Mouse (Mus musculus): ENCODE data around the gene Mdh1b. TPM values are rescaled to one million over a fixed set of nuclear protein-coding genes. Genes with fewer than 3 reads are reported as not detected.

Gene Mdh1b
- polyA plus RNA-seq (2015; fragmentation: Nextera tagmentation; extraction: Ambion mirVana), result not detected in 2 replicates

GRCm38 (mm10) chr1:63730240-63730771 is at the start of gene Mdh1b, which contains the start of gene Fastkd2:
Gene Mdh1b, minus strand, starts transcription at chr1:63730318.
Gene Fastkd2, plus strand, starts transcription at chr1:63730614.
- under 1% methylated on average over 31 of the region's 31 CpGs for WGBS (ENCODE audit: insufficient replicate concordance)
- no peaks in the 10 kb centered on the region for H3K36me3 ChIP-seq
- peak within 1 kb of the TSS; percentile 73 for H3K4me2 ChIP-seq
- peak within 1 kb of the TSS; percentile 77 for H3K4me3 ChIP-seq (replicated peaks)
- peak; percentile 91 for ATAC-seq (ENCODE audit: low read depth)
- H3K4me1 ChIP-seq (replicated peaks), result peaks cover 22% of the 10 kb centered on the region
- peak within 1 kb of the TSS; percentile 70 for H3K9ac ChIP-seq
- peak; percentile 68 for DNase-seq
- H3K9me3 ChIP-seq (replicated peaks), result no peaks in the 10 kb centered on the region
- H3K27me3 ChIP-seq, result no peaks in the 10 kb centered on the region
- H3K27ac ChIP-seq, result no peak within 1 kb of the TSS

GRCm38 (mm10) chr1:63776902-63777630 is 46.9 kb upstream of the Mdh1b start:
- Histone ChIP-seq H3K4me2 (no peak overlapping the region), H3K9me3 (replicated peaks) (no peaks in the 10 kb centered on the region), H3K27ac (no peak overlapping the region), H3K9ac (no peak overlapping the region), H3K36me3 (no peaks in the 10 kb centered on the region), H3K27me3 (no peaks in the 10 kb centered on the region), H3K4me3 (replicated peaks) (no peak overlapping the region), H3K4me1 (replicated peaks) (no peaks in the 10 kb centered on the region)
- 35% methylated on average over 4 of the region's 4 CpGs for WGBS (ENCODE audit: insufficient replicate concordance)
- ATAC-seq (ENCODE audit: low read depth) (no peak), DNase-seq (no peak)

- H3K27me3 ChIP-seq, result no peaks in the 10 kb centered on the region
- WGBS (ENCODE audit: insufficient replicate concordance), result 21% methylated on average over 1 of the region's 1 CpGs
Measured at GRCm38 (mm10) chr1:63776396-63776795, 46.3 kb upstream of the Mdh1b start.

DNA sequence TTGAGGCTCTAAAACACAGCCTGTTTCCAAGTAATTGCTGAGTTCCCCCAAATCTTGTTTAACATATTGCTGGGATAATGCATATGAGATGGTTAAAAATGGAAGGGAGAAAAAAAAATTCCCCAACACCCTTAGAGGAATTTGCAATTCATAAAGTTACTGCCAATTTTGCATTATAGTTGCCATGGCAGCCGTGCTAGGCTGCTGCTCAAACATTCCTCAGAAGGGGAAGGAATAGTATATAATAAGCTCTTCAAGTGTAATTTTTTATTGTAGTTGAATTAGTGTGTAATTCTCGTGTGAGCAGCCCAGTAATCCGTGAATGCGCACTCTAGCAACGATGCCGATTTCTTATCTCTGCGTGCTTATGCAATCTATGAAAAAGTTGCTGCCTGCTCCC is 40.2 kb upstream of the Mdh1b start:
- H3K36me3 ChIP-seq, result no peaks in the 10 kb centered on the region
- WGBS (ENCODE audit: insufficient replicate concordance), result 78% methylated on average over 7 of the region's 7 CpGs
- no peak overlapping the region for H3K4me2 ChIP-seq
- no peak overlapping the region for H3K4me3 ChIP-seq (replicated peaks)
- no peak for ATAC-seq (ENCODE audit: low read depth)
- H3K9me3 ChIP-seq (replicated peaks), result no peaks in the 10 kb centered on the region
- no peaks in the 10 kb centered on the region for H3K27me3 ChIP-seq
- no peak for DNase-seq
- no peaks in the 10 kb centered on the region for H3K4me1 ChIP-seq (replicated peaks)
- H3K9ac ChIP-seq, result no peak overlapping the region
- H3K27ac ChIP-seq, result no peak overlapping the region

More at GRCm38 (mm10) chr1:63776396-63776795, 46.3 kb upstream of the Mdh1b start:
- no peak overlapping the region for H3K9ac ChIP-seq
- H3K27ac ChIP-seq, result no peak overlapping the region
- H3K4me2 ChIP-seq, result no peak overlapping the region
- H3K36me3 ChIP-seq, result no peaks in the 10 kb centered on the region
- H3K4me1 ChIP-seq (replicated peaks), result no peaks in the 10 kb centered on the region
- no peak overlapping the region for H3K4me3 ChIP-seq (replicated peaks)
- ATAC-seq (ENCODE audit: low read depth), result no peak
- no peaks in the 10 kb centered on the region for H3K9me3 ChIP-seq (replicated peaks)
- DNase-seq, result no peak

DNA sequence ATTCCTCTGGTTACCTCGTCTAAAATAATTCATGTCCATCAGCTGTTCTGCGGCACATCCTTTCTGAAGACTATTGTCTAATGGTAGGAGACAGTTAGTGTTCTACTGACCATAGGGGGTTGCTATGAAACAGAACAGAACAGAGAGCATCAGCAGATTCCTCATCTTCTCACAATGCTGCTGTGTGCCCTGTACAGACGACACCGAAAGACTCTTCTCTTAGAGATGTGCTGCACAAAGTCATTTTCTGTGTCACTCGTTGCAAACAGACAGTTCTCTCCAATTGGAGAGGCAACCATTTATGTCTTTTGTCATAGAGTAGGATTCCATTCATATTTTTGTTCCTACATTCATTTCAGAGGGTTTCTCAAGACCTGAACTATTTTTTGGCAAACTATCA is 39.0 kb upstream of the Mdh1b start, which contains the start of gene 4933402D24Rik:
Gene 4933402D24Rik, minus strand, starts transcription at position 101 of the 400 bp plus-strand sequence.
- Histone ChIP-seq H3K27me3 (no peaks in the 10 kb centered on the region), H3K9ac (no peak within 1 kb of the TSS), H3K9me3 (replicated peaks) (no peaks in the 10 kb centered on the region), H3K4me2 (no peak within 1 kb of the TSS), H3K4me3 (replicated peaks) (no peak within 1 kb of the TSS), H3K27ac (no peak within 1 kb of the TSS), H3K36me3 (no peaks in the 10 kb centered on the region), H3K4me1 (replicated peaks) (no peaks in the 10 kb centered on the region)
- no peak for DNase-seq
- ATAC-seq (ENCODE audit: low read depth), result no peak
- WGBS (ENCODE audit: insufficient replicate concordance), result 66% methylated on average over 5 of the region's 5 CpGs

DNA sequence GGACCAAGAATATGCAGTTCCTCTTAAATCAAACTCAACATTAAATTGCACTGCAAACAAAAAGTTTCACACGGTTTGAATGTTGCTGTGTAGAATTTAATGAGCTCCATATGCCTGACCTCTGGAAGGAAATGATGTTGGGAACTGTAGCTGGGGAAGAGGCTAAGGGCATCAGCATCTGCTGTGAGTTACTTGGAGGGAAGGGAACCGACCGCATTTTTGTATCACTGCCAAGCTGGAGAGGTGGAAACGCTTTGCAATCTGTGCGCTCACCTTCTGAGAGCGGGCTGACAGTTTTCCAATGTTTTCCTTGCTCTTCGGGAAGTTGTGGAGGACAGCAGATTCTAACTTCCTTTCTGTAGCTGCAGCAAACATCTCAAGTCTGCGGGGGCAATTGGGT is 38.0 kb upstream of the Mdh1b start:
- no peak overlapping the region for H3K9ac ChIP-seq
- no peak overlapping the region for H3K27ac ChIP-seq
- H3K4me1 ChIP-seq (replicated peaks), result no peaks in the 10 kb centered on the region
- WGBS (ENCODE audit: insufficient replicate concordance), result 61% methylated on average over 8 of the region's 8 CpGs
- no peaks in the 10 kb centered on the region for H3K9me3 ChIP-seq (replicated peaks)
- DNase-seq (no peak), ATAC-seq (ENCODE audit: low read depth) (no peak)
- no peaks in the 10 kb centered on the region for H3K27me3 ChIP-seq
- H3K36me3 ChIP-seq, result no peaks in the 10 kb centered on the region
- H3K4me3 ChIP-seq (replicated peaks), result no peak overlapping the region
- H3K4me2 ChIP-seq, result no peak overlapping the region

DNA sequence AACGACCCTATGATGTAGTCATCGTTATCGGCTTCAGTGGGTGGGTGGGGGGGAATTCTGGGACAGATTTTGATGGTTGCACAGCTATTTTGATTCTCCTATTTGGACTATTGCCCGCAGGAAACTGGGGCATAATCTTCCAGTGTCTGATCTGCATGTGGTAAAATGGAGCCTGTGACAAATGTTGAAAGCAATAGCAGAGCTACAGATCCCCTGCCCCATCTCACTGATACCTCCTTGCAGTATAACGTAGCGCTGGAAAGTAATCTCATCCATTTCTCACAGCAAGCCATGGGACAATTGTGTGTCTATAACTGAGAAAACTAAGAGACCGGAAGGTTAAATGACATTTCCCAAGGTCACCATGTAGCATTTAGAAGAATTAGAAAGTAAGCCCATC is 34.3 kb upstream of the Mdh1b start:
- H3K9ac ChIP-seq, result no peak overlapping the region
- ATAC-seq (ENCODE audit: low read depth) (no peak), DNase-seq (no peak)
- no peak overlapping the region for H3K27ac ChIP-seq
- 64% methylated on average over 7 of the region's 7 CpGs for WGBS (ENCODE audit: insufficient replicate concordance)
- no peaks in the 10 kb centered on the region for H3K4me1 ChIP-seq (replicated peaks)
- no peak overlapping the region for H3K4me2 ChIP-seq
- no peaks in the 10 kb centered on the region for H3K27me3 ChIP-seq
- H3K9me3 ChIP-seq (replicated peaks), result no peaks in the 10 kb centered on the region
- no peaks in the 10 kb centered on the region for H3K36me3 ChIP-seq
- no peak overlapping the region for H3K4me3 ChIP-seq (replicated peaks)

DNA sequence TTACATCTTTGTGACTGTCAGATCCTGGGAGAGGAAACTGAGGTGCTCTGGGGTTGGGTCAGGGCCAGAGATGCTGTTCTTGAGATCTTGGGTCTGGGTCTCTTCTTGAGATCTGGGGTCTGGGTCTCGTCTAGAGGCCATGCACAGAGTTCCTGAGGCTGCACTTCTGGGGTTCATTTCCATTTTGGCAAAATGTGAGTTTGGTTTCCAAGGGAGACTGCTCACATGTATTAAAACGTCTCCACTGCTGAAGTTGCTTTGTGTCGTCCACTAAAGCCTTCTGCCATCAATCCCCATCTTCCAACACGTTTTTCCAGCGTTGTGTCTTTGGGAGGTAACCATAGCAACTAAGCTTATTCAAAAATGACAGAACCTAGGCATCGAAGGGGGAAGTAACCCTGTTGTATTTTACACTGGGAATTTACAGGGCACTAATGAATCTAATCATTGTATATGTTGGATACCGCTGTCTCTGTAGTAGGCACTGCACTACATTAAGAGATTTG is 33.8 kb upstream of the Mdh1b start:
- 42% methylated on average over 7 of the region's 7 CpGs for WGBS (ENCODE audit: insufficient replicate concordance)
- H3K27me3 ChIP-seq, result no peaks in the 10 kb centered on the region
- H3K4me1 ChIP-seq (replicated peaks), result no peaks in the 10 kb centered on the region
- DNase-seq (no peak), ATAC-seq (ENCODE audit: low read depth) (no peak)
- H3K27ac ChIP-seq, result no peak overlapping the region
- H3K9ac ChIP-seq, result no peak overlapping the region
- no peak overlapping the region for H3K4me3 ChIP-seq (replicated peaks)
- H3K36me3 ChIP-seq, result no peaks in the 10 kb centered on the region
- H3K9me3 ChIP-seq (replicated peaks), result no peaks in the 10 kb centered on the region
- H3K4me2 ChIP-seq, result no peak overlapping the region

- no peak overlapping the region for H3K4me3 ChIP-seq (replicated peaks)
- H3K9me3 ChIP-seq (replicated peaks), result no peaks in the 10 kb centered on the region
- H3K27me3 ChIP-seq, result no peaks in the 10 kb centered on the region
- ATAC-seq (ENCODE audit: low read depth), result no peak
- no peak for DNase-seq
- 16% methylated on average over 3 of the region's 3 CpGs for WGBS (ENCODE audit: insufficient replicate concordance)
- no peak overlapping the region for H3K27ac ChIP-seq
- no peak overlapping the region for H3K9ac ChIP-seq
- no peaks in the 10 kb centered on the region for H3K36me3 ChIP-seq
- H3K4me1 ChIP-seq (replicated peaks), result no peaks in the 10 kb centered on the region
- H3K4me2 ChIP-seq, result no peak overlapping the region
Measured at GRCm38 (mm10) chr1:63763212-63763694, 33.1 kb upstream of the Mdh1b start.

DNA sequence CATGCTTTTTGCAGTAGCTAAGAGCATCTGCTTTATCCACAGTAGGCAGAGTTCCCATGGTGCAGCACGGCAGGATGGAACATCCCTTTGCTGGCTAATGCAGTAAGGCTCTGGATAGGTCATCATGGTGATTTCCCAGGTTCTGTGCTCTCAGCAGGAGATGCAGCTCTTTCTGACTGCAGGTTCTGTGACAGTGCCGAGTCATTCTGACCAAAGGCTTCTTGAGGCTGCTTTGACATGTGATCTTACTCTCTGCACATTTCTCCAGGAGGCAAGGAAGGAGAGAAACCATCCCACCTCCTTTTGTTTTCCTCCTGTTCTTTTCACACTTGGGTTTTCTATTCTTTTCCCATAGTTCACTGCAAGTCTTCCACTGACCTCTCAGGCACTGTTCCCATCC is 25.9 kb upstream of the Mdh1b start:
- Histone ChIP-seq H3K27me3 (no peaks in the 10 kb centered on the region), H3K4me3 (replicated peaks) (no peak overlapping the region), H3K4me1 (replicated peaks) (no peaks in the 10 kb centered on the region), H3K36me3 (peaks cover 18% of the 10 kb centered on the region), H3K4me2 (no peak overlapping the region), H3K9ac (no peak overlapping the region), H3K27ac (no peak overlapping the region), H3K9me3 (replicated peaks) (no peaks in the 10 kb centered on the region)
- WGBS (ENCODE audit: insufficient replicate concordance), result 60% methylated on average over 2 of the region's 2 CpGs
- DNase-seq (no peak), ATAC-seq (ENCODE audit: low read depth) (no peak)

- Histone ChIP-seq H3K4me2 (peak overlapping the region; percentile 73), H3K27ac (no peak overlapping the region), H3K4me3 (replicated peaks) (peak overlapping the region; percentile 77), H3K9ac (no peak overlapping the region), H3K9me3 (replicated peaks) (no peaks in the 10 kb centered on the region), H3K36me3 (no peaks in the 10 kb centered on the region), H3K4me1 (replicated peaks) (peaks cover 22% of the 10 kb centered on the region), H3K27me3 (no peaks in the 10 kb centered on the region)
- 55% methylated on average over 8 of the region's 8 CpGs for WGBS (ENCODE audit: insufficient replicate concordance)
- DNase-seq (no peak), ATAC-seq (ENCODE audit: low read depth) (no peak)
Measured at GRCm38 (mm10) chr1:63729796-63730195, 322 bp downstream of the Mdh1b start.

All from liver, embryonic 13.5 days (tissue).